In the genomic region with DNA sequence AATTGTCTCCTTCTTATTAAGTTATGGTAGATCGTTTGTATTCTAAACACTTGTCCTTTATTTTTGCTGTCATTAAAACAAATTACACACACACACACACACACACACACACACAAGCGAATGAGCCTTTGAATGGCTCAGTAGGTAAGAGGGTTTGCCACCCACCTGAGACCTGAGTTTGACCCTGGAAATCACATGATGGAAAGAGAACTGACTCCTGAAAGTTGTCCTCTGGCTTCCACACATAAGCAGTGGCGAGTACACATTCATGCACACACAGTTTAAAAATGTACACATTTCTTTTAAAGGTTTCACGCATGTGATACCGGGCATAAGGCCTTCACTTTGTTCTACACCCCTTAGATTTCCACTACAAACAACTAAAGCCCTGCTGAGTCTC, we compare ENCODE assay signal across 16 mouse cellular contexts.
"Had no signal": no experiment of that assay in that cellular context is flagged by ENCODE, and none has a peak within 500 bp of the region (broad histone marks: within the 10 kb centered on the region; RNA-seq: fewer than 3 reads in every experiment).

No protein-coding gene starts in this region.

- DNase-seq: kidney, adult 8-10 months; kidney, postnatal 10 days; kidney, postnatal 36 days; layer of hippocampus, postnatal 36 days; liver, embryonic 13.5 days; lung, adult 2 months; lung, postnatal 14 days; lung, postnatal 4 days; thymus, adult 2 months; thymus, postnatal 14 days; thymus, postnatal 4 days had no signal

- H3K4me2 ChIP-seq: kidney, embryonic 15.5 days; liver, embryonic 13.5 days; midbrain, embryonic 12.5 days; neural tube, embryonic 12.5 days had no signal

- H3K27ac ChIP-seq: kidney, embryonic 15.5 days; left cerebral cortex, adult 2 months; liver, embryonic 13.5 days; midbrain, embryonic 12.5 days; neural tube, embryonic 12.5 days; stomach, postnatal 0 days had no signal

- H3K27me3 ChIP-seq: kidney, embryonic 15.5 days; liver, embryonic 13.5 days; midbrain, embryonic 12.5 days; neural tube, embryonic 12.5 days had no signal

- H3K4me1 ChIP-seq: kidney, embryonic 15.5 days had no signal

- H3K4me3 ChIP-seq: kidney, embryonic 15.5 days; left cerebral cortex, adult 2 months; liver, embryonic 13.5 days; midbrain, embryonic 12.5 days; neural tube, embryonic 12.5 days had no signal

- H3K9me3 ChIP-seq: kidney, embryonic 15.5 days; liver, embryonic 13.5 days; midbrain, embryonic 12.5 days; neural tube, embryonic 12.5 days had no signal

- H3K9ac ChIP-seq: kidney, embryonic 15.5 days; liver, embryonic 13.5 days; midbrain, embryonic 12.5 days; neural tube, embryonic 12.5 days had no signal
